ENCODE assay signal across 8 mouse cellular contexts in genomic region chr7:83810141-83811100, GRCm38 (mm10). TPM values are rescaled to one million over a fixed set of nuclear protein-coding genes. Genes with fewer than 3 reads are reported as not detected.
A peak's percentile ranks its signal among the peaks of the same experiment; 100 is the strongest.
DNase-seq lines count a peak whose midpoint lies in the region; ATAC-seq lines count a peak whose summit lies in the region.

No protein-coding gene starts in this region.

- intact Hi-C loops in left cerebral cortex, postnatal 4 days (cut with DNase I), result loop anchor here (10.0 kb wide), 1 partner anchor 74 kb away; the partner anchor contains the start of genes Mesd and Tlnrd1
- intact Hi-C loops in left cerebral cortex, postnatal 36 days (cut with DNase I), result no loop called here

- H3K4me2 ChIP-seq in embryonic facial prominence, embryonic 15.5 days (replicated peaks), result peak overlapping the region; percentile 17; the same call in 1 of the 2 replicates
- peak overlapping the region; percentile 11; the same call in 1 of the 2 replicates for H3K4me2 ChIP-seq in hindbrain, embryonic 14.5 days (replicated peaks)
- peak overlapping the region; percentile 18; the same call in 1 of the 2 replicates for H3K4me2 ChIP-seq in liver, embryonic 13.5 days
- H3K4me2 ChIP-seq in neural tube, embryonic 11.5 days (ENCODE audit: low read depth), result no peak overlapping the region

- H3K36me3 ChIP-seq in embryonic facial prominence, embryonic 15.5 days, result no peaks in the 10 kb centered on the region
- no peaks in the 10 kb centered on the region for H3K36me3 ChIP-seq in hindbrain, embryonic 14.5 days (replicated peaks; ENCODE audit: control insufficient read depth, insufficient read depth)
- no peaks in the 10 kb centered on the region for H3K36me3 ChIP-seq in liver, embryonic 13.5 days
- no peaks in the 10 kb centered on the region for H3K36me3 ChIP-seq in neural tube, embryonic 11.5 days (ENCODE audit: control insufficient read depth, insufficient read depth, low read length)

- ATAC-seq in embryonic facial prominence, embryonic 15.5 days (ENCODE audit: insufficient number of reproducible peaks, low FRiP score, low TSS enrichment, low read depth), result no peak
- peak; percentile 51; the same call in 1 of the 2 replicates for ATAC-seq in hindbrain, embryonic 14.5 days (ENCODE audit: low FRiP score)
- 0 out of 2 replicates have a peak, but pooled peaks have one; percentile 47 for ATAC-seq in liver, embryonic 13.5 days (ENCODE audit: low read depth)
- ATAC-seq in neural tube, embryonic 11.5 days (ENCODE audit: insufficient read depth, low FRiP score, low TSS enrichment), result no peak
- ATAC-seq in monocyte, adult 5-6 weeks (replicated peaks; ENCODE audit: insufficient number of reproducible peaks, low FRiP score, low TSS enrichment, poor library complexity, severe bottlenecking), result no peak

- 21% methylated on average over 15 of the region's 15 CpGs for WGBS in embryonic facial prominence, embryonic 15.5 days
- 14% methylated on average over 15 of the region's 15 CpGs for WGBS in hindbrain, embryonic 14.5 days
- WGBS in liver, embryonic 13.5 days (ENCODE audit: insufficient replicate concordance), result 14% methylated on average over 15 of the region's 15 CpGs
- 20% methylated on average over 15 of the region's 15 CpGs for WGBS in neural tube, embryonic 11.5 days

- peaks cover 57% of the 10 kb centered on the region for H3K4me1 ChIP-seq in embryonic facial prominence, embryonic 15.5 days
- H3K4me1 ChIP-seq in hindbrain, embryonic 14.5 days (replicated peaks; ENCODE audit: control insufficient read depth, insufficient read depth, low read length), result peaks cover 19% of the 10 kb centered on the region
- H3K4me1 ChIP-seq in liver, embryonic 13.5 days (replicated peaks), result peaks cover 20% of the 10 kb centered on the region; the same call in 1 of the 2 replicates
- H3K4me1 ChIP-seq in neural tube, embryonic 11.5 days (ENCODE audit: control insufficient read depth, insufficient read depth, low read length), result peaks cover 3% of the 10 kb centered on the region

- no peaks in the 10 kb centered on the region for H3K27me3 ChIP-seq in embryonic facial prominence, embryonic 15.5 days
- H3K27me3 ChIP-seq in hindbrain, embryonic 14.5 days (ENCODE audit: control insufficient read depth, insufficient read depth, low read length), result no peaks in the 10 kb centered on the region
- H3K27me3 ChIP-seq in liver, embryonic 13.5 days, result no peaks in the 10 kb centered on the region
- H3K27me3 ChIP-seq in neural tube, embryonic 11.5 days (ENCODE audit: control insufficient read depth, insufficient read depth, low read length), result no peaks in the 10 kb centered on the region

- peak; percentile 16 for DNase-seq in left cerebral cortex, postnatal 4 days
- DNase-seq in left cerebral cortex, postnatal 36 days (ENCODE audit: low spot score in 2 of 2), result no peak
- no peak for DNase-seq in hindbrain, embryonic 14.5 days (ENCODE audit: low spot score)
- no peak for DNase-seq in liver, embryonic 13.5 days
- DNase-seq in neural tube, embryonic 11.5 days (ENCODE audit: low spot score), result peak; percentile 17
- no peak for DNase-seq in layer of hippocampus, adult 8-10 months (ENCODE audit: low spot score in 2 of 2)

- H3K9ac ChIP-seq in embryonic facial prominence, embryonic 15.5 days, result no peak overlapping the region
- no peak overlapping the region for H3K9ac ChIP-seq in hindbrain, embryonic 14.5 days
- no peak overlapping the region for H3K9ac ChIP-seq in liver, embryonic 13.5 days
- H3K9ac ChIP-seq in neural tube, embryonic 11.5 days (ENCODE audit: low read length), result no peak overlapping the region

- H3K27ac ChIP-seq in embryonic facial prominence, embryonic 15.5 days (replicated peaks), result peak overlapping the region; percentile 71
- no peak overlapping the region for H3K27ac ChIP-seq in hindbrain, embryonic 14.5 days
- H3K27ac ChIP-seq in liver, embryonic 13.5 days, result no peak overlapping the region
- H3K27ac ChIP-seq in neural tube, embryonic 11.5 days (ENCODE audit: low read depth, low read length), result no peak overlapping the region

- no peak overlapping the region for H3K4me3 ChIP-seq in embryonic facial prominence, embryonic 15.5 days (replicated peaks)
- H3K4me3 ChIP-seq in hindbrain, embryonic 14.5 days (replicated peaks; ENCODE audit: low read length), result no peak overlapping the region
- no peak overlapping the region for H3K4me3 ChIP-seq in liver, embryonic 13.5 days (replicated peaks)
- H3K4me3 ChIP-seq in neural tube, embryonic 11.5 days (ENCODE audit: low read depth, low read length), result no peak overlapping the region

- H3K9me3 ChIP-seq in embryonic facial prominence, embryonic 15.5 days (replicated peaks), result no peaks in the 10 kb centered on the region
- H3K9me3 ChIP-seq in hindbrain, embryonic 14.5 days (ENCODE audit: control insufficient read depth, low read length), result no peaks in the 10 kb centered on the region
- H3K9me3 ChIP-seq in liver, embryonic 13.5 days (replicated peaks), result no peaks in the 10 kb centered on the region
- H3K9me3 ChIP-seq in neural tube, embryonic 11.5 days (ENCODE audit: control insufficient read depth, low read length), result no peaks in the 10 kb centered on the region

RNA-seq across cellular contexts. Expression of gene Cfap161, which starts 15.7 kb away (rescaled TPM):
- total RNA-seq in left cerebral cortex, postnatal 4 days (2021), result 1 to 10 TPM; 1.0 to 1.1 TPM
- under 1 TPM in 1 of 2 experiments, not detected in 1; 0.59 TPM for total RNA-seq in left cerebral cortex, postnatal 36 days (2021)
- polyA plus RNA-seq in embryonic facial prominence, embryonic 15.5 days (2015; fragmentation: Nextera tagmentation; extraction: Ambion mirVana), result 7.0 and 14.1 TPM in 2 replicates
- 1.4 and 1.6 TPM in 2 replicates for polyA plus RNA-seq in hindbrain, embryonic 14.5 days (2014; fragmentation: Nextera tagmentation; extraction: Ambion mirVana)
- polyA plus RNA-seq in liver, embryonic 13.5 days (2015; fragmentation: Nextera tagmentation; extraction: Ambion mirVana), result not detected in 2 replicates
- not detected in 2 replicates for polyA plus RNA-seq in neural tube, embryonic 11.5 days (2014; fragmentation: Nextera tagmentation; extraction: Ambion mirVana)
- total RNA-seq in layer of hippocampus, adult 8-10 months (2022), result 1 to 10 TPM; 1.2 to 2.2 (median 1.8) TPM
- 2.0 TPM in 1 of 3 replicates, not detected in the others for total RNA-seq in monocyte, adult 5-6 weeks (2017)

Comparison
In these comparisons a context has a peak if more than half of its experiments do, and no peak if none do; other contexts are left out.
1. DNase-seq: peak in left cerebral cortex, postnatal 4 days (single experiment) and neural tube, embryonic 11.5 days (single experiment); none in left cerebral cortex, postnatal 36 days (0 of 2), hindbrain, embryonic 14.5 days (single experiment), liver, embryonic 13.5 days (single experiment) and layer of hippocampus, adult 8-10 months (0 of 2).
2. ATAC-seq: peak in hindbrain, embryonic 14.5 days (single experiment) and liver, embryonic 13.5 days (single experiment); none in embryonic facial prominence, embryonic 15.5 days (single experiment), neural tube, embryonic 11.5 days (single experiment) and monocyte, adult 5-6 weeks (single experiment).